Mouse (Mus musculus) spleen, postnatal 14 days (tissue): ENCODE results near the gene Adcy2.

ENCODE experiments used
- DNase-seq, 2 experiments: peaks; one replicate each; pipeline ENCODE4 v3.0.0; 2021 to 2022; ENCODE audit warnings: low spot score in 2 of 2

Gene Adcy2

GRCm38 (mm10) chr13:68961580-68961979 lies 37.8 kb downstream of the Adcy2 start:
- no peak for DNase-seq

GRCm38 (mm10) chr13:68960513-68960912 lies 38.8 kb downstream of the Adcy2 start:
- no peak for DNase-seq

DNA sequence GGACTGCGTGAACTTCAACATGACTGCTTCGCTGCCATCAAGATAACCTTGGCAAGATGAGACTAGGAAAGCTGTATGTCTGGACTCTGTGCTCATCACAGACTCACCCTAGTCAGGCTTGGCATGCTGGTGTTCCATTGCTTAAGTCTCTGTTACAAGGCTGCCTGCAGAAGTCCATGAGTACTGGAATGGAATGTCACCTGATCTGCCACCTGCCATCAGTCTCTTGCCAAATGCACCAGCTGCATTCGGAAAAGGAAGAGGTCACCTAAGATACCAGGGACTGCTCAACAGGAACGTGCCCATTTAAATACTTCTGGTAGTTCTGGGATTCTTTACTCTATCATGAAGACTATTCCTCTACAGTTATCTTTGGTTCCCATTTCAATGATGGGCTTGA lies 39.9 kb downstream of the Adcy2 start:
- DNase-seq: no peak

DNA sequence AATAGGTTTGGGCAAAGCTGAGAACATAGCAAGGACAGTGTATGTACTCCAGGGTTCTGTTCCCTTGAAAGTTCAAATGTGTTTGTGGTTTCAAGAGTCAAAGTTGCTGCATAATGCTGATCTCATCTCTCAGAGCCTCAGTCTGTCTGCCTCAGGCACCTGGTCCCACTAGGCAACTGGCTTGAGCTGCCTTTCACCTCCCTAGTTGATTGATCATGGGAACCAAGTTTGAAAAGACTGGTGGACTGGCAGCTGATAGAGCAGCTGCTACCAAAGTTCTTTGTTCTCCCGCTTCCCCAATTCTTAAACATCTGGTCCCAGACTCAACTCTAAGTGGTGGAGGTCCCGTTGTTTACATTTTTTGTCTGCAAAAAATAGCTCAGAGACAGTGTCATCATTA lies 56.6 kb downstream of the Adcy2 start:
- no peak for DNase-seq

DNA sequence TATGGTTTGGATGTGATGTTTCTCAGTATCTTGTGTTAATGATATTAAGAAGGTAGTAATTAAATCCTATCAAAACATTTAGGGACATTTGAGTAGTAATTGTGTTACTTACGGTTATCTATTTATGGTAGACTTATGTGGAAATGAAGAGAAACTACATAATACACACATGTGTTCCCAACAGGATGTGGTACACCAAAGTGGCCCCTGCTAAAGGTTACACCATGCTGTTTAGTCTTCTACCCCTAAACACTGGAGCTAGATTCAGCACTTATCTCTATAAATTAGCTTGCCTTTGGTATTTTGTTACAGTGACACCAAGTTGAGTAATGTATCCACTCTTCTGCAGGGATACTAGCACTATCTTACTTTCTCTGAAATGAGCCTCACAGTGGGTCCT lies 57.9 kb downstream of the Adcy2 start:
- DNase-seq: no peak

- DNase-seq: no peak
These were observed 67.1 kb downstream of the Adcy2 start for GRCm38 (mm10) chr13:68932283-68932647.

DNA sequence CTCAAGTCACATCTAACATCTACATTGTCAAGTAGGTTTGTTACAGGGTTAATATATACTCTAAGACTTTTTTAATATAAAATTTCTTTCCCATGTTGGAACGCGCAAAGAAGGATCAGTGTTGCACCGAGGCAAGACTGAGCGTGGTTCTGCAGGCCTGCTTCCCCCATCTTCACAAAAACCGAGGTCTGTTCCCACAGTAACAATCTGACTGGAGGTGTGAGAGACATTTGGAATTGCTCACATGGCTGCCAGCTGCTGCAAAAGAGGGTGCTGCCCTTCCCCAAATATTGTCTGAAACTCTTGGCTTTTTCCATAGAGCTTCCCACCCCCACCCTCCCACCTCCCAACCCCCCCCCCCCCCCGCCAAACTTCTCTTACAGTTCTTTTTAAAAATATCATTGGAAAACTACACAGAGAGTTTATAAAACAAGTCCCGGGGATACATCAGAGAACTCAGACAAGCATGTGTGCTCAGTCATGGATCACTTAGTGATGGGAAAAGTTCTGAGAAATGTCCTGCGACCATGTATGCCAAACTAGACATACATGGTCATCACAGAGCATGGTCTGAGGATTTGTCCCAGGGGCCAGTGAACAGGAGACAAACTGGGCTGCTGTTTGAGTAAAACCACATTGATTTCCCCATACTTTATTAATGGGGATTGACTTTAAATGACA lies 67.6 kb downstream of the Adcy2 start:
- no peak for DNase-seq

DNA sequence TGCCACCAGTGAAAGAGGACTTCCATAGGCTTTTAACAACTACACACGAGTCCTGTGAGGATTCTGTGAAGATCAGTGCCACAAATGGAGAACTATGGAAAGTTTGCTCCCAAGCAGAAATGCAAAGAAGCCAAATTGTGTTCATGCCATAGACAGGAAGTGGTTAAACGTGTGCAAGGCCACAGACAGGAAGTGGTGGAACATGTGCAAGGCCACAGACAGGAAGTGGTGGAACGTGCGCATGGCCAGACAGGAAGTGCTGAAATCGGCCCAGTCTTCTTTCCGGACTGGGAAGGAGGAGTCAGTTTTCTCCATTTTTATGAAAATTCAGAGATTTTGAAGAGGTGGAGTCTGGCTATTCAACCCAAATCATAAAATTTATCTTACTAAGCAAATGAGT lies 70.9 kb downstream of the Adcy2 start:
- DNase-seq: no peak

DNA sequence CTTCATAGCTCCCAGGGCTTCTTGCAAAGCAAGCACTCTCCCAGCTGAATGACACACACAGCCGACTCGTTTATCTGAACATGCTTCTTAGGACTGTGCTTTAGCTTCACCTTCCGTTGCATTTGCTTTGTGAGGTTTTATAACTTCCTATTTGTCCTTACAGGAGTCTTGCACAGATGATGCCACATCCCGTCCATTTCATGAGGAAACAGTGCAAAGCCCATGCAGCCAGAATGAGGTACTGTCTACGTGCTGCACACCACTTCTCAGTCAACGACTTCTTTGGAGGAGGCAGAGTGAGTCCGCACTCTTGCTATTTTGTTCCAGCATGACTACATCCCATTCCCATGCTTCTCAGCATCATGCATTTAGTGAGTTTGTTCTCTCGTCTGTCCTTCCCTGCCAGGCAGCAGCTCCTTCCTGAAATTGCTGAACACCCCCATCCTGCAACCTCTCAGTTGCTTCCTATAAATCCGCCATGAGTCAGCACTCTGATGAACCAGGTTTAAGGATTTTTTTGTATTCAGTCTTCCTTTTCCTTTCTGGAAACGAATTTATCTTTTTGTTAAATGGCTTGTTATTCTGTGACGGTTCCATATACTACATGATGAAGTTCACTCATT lies 85.6 kb downstream of the Adcy2 start:
- no peak for DNase-seq

- no peak for DNase-seq
These were observed 92.7 kb downstream of the Adcy2 start for GRCm38 (mm10) chr13:68906667-68907066.

DNA sequence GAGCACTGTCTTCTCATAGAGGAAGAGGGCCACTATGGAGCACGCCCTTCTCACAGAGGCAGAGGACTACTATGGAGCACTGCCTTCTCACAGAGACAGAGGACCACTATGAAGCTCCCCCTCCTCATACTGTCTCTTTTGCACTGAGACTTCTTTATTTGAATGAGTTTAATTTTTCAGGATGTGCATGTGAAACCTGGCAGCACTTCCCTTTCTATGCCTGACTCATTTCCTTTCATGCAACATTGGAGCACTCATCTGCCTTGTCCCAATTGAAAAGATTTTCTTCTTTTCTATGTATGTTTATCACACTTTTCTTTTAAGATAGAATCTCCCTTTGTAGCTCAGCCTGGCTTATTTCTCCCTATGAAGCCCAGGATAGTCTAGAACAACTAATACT lies 96.6 kb downstream of the Adcy2 start:
- no peak for DNase-seq

GRCm38 (mm10) chr13:68889929-68890593 lies 109.3 kb downstream of the Adcy2 start:
- DNase-seq: no peak

DNA sequence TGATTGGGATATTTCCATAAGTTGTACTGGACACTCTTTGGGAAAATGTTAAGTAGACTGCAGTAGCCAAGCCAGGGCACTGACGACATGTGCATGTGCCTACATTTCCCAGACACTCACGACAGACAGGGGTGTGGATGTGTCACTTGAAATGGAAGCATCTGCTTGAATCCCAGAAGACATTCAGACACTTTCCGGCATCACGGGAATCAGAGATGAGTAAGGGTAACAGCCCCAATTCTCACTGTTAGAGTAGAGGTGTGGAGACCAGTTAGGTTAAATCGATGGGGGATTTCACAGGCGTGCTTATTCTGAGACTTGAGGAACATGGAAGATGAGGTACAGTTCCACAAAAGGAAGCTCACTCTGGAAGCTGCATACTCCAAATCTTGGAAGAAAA lies 130.6 kb downstream of the Adcy2 start:
- DNase-seq: no peak

- no peak for DNase-seq
These were observed 131.2 kb downstream of the Adcy2 start for GRCm38 (mm10) chr13:68867940-68868655.

- no peak for DNase-seq
These were observed 139.3 kb downstream of the Adcy2 start for GRCm38 (mm10) chr13:68860036-68860435.

- no peak for DNase-seq
These were observed 151.1 kb downstream of the Adcy2 start for GRCm38 (mm10) chr13:68848265-68848664.

- DNase-seq: no peak
These were observed 159.8 kb downstream of the Adcy2 start for GRCm38 (mm10) chr13:68839517-68839916.

DNA sequence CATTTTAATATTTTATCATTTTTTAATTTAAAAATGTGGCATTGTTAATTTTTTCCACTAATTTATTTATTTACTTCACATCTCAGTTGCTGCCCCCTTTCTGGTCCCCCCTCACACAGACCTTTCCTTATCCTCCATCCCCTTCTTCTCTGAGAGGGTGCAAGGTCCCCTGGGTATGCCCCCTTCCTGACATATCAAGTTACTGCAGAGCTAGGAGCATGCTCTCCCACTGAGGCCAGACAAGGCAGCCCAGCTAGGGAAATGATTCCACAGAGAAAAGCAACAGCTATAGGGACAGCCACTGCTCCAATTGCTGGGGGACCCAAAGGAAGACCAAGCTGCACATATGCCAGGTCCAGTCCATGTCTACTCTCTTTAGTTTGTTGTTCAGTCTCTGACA lies 163.2 kb downstream of the Adcy2 start:
- DNase-seq: no peak

DNA sequence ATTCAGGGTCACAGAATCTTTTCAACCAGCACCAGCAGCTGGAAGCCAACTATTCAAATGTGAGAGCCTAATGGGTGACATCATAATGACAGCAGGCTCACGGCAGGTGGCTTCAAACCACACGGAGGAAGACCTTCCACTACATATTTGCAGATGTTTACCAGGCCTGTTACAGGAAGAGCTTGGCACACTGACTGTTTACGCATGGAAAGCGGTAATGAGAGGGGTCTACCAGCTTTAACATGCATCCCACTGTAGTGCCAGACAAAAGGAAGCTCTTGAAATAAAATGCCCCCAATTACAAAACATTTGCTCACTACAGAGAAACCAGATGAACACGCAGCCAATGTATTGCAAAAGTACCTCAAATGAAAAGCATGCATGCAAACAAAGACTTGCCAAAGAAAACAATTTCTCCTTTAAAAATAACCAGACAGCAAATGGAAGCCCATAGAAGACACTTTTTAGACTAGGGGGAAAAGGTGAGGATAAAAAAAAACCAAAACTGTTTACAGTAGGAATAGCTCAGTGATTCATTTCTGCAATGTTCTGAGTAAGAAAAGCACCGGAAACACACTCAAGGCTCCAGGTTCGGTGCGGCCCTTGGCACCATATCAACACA lies 163.8 kb downstream of the Adcy2 start:
- no peak for DNase-seq

GRCm38 (mm10) chr13:68832141-68832540 lies 167.2 kb downstream of the Adcy2 start:
- DNase-seq: no peak

DNA sequence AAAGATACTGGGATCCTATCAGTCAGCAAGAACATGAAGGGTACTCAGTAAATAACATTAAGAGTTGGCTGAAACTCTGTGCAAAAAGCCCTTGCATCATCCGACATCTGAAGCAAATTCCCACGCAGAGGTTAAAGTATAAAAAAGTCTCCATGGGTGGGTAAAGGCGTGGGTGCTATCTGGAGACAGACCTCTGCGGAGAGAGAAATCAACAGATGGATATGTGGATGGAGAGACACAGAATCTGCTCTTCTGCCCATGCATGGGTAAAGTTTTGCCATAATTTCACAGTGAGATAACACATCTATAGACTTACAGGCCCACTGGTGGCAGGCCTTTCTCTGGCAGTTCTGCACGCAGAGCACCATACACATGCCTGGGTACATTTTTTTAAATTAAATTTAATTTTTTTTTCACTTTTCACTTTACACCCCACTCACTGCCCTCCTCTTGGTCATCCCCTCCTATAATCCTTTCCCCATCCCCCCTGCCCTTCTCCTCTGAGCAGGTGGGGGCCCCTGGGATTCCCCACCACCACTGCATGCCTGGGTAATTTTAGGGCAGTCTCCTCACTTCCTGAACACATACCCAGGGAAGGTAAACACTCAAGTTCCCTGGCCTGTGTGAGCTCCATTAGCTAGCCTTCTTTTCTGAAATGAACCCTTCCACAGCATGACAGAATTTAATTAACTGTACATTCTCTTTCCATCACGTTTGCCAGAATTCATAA lies 169.1 kb downstream of the Adcy2 start:
- DNase-seq: no peak

DNA sequence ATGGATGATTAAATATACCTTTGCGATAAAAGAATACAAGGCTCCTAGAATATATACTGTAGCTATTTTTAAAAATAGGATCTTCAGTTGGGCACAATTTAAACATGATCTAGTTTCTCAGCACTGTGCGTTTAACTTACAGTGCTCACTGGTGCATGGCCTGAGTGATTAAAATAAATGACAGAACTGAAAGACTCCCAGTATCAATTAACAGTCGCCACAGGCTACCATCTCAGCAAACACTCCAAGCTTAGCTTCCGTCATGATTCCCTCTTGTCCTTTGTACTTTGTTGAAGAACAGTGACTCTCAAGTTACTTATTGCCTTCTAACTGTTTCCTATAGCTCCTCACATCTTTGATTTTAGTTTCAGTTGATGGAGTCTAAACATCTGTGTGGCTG lies 170.9 kb downstream of the Adcy2 start:
- DNase-seq: no peak
